Mouse (Mus musculus) lung, postnatal 14 days (tissue): ENCODE results near the gene Csnk1e.
A peak's percentile ranks its signal among the peaks of the same experiment; 100 is the strongest.

Experiments used
- DNase-seq: peaks from one replicate; pipeline ENCODE4 v3.0.0; 2021

Csnk1e gene

DNA sequence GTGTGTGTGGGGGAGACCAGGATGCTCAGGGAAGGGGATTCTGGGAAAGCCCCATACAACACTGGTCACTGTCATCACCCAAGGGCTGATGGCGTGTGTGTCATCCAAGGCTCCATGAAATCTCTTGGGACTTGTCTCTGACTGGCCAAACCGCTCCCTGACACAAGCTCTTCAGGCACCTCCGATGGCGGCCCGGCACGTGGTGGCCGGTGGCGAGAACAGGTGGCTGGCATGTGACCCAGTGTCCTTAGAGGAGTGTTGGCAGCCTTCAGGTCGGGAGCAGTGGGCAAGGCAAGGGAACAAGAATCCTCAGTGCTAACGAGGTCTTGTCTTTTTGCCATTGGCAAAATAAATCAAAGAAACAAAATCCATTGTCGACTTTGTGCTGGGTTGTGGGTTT is 36.7 kb downstream of the Csnk1e start:
- no peak for DNase-seq

DNA sequence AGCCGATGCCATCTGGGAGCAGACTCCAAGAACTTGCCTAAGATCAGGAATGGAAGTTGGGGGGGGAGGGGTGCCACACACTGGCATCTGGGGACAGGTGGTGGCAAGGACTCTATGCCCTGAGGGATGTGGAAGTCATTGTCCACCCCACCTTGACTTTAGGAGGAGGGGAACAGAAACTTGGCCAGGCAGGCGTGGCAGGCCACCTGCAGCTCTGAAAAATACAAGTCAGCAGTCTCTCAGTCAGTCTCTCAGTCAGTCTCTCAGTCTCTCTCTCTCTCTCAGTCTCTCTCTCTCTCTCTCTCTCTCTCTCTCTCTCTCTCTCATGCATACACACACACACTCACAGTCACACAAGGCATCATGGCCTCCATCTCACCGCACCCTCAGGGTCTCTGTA is 37.1 kb downstream of the Csnk1e start:
- DNase-seq, result no peak

DNA sequence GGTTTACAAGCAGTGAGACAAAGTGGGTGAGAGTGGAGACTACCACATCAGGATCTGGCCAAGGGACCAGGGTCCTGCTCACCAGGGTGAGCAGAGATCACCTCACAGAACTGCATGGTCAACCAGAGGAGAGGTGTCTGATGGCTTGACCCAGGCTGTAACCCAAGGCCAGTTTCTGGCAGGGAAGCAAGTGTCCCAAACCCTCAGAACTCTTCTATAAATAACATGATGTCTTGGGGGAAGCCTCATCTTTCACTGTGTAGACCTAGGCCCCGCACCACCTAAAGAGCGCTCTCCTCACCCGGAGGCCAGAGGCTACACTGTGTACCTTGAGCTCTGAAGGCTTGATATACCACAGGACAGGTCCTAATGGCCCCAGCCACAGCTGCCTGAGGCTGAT is 38.0 kb downstream of the Csnk1e start:
- no peak for DNase-seq

DNA sequence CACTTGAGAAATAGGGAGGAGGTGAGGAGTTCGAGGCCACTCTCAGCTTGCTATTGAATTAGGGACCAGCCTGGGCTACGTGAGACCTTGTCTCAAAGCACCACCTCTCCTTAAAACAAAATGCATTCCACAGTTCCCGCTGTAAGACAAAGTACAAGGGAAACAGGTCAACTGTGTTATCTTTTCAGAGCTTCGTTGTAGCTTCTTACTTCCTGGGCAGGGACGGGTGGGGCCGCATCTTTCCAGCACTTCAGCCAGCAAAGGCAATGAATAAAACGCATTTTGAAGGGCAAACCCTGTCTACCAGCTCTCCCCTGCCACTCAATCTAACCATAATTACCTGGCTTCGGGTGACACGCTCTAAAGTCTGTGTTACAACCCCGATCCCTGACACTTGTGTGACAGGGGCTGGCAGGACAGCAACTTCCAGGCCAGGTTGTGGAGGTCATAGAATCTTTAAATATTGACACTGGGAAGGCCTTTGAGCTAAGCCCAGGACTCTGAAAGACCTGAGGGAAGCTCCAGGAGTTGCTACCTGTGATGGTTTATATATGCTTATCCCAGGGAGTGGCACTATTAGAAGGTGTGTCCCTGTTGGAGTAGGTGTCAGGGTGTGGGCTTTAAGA is 38.8 kb downstream of the Csnk1e start:
- DNase-seq, result no peak

DNA sequence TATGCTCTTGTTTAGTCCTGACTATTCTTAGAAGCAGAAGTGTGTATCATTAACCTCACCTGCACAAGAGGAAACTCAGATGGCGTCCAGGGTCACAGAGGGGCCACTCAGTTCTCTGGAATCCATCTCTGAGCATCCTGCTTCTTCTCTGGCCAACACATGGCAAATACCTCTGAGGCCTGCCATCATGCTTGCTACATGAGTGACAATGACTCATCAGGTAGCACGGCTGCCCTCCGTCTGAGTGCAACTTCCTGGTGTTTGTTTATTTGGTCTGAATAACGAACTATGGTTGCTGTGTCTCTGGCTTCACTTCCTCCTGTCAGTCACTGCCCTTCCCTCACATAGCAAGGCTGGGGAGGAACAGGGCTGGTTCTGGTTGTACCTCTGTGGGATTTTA is 40.9 kb downstream of the Csnk1e start:
- DNase-seq, result no peak

DNA sequence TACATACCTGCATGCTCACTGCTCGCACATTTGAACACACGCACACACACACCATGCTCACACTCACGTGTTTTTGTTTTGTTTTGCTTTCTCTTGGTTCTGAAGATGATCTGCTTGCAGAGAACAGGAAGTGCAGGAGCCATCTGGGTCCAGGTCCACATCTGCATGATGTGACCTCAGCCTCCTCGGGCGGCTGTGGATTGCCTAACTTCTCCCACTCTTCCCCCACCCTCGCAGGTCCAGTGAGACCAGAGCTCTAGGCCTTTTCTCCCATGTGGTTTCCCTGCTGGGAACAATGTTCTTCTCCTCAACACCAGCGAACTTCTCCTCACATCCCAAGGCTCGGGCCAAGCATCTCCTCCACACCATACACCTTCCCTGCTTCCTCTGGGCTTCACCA is 41.6 kb downstream of the Csnk1e start:
- no peak for DNase-seq

DNA sequence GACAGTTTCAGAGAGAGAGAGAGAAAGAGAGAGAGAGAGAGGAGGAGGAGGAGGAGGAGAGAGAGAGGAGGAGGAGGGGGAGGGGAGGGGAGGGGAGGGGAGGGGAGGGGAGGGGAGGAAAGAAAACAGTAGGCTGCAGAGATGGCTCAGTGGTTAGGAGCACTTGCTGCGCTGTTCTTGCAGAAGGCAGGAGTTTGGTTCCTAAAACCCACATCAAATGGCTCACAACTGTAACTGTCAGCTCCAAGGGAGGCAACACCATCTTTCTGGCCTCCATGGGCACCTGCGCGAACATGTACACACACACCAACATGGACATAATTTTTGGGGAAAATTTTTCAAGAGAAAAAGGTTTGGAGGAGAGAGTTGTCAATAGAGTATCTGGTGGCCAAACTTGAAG is 42.2 kb downstream of the Csnk1e start:
- DNase-seq, result no peak

DNA sequence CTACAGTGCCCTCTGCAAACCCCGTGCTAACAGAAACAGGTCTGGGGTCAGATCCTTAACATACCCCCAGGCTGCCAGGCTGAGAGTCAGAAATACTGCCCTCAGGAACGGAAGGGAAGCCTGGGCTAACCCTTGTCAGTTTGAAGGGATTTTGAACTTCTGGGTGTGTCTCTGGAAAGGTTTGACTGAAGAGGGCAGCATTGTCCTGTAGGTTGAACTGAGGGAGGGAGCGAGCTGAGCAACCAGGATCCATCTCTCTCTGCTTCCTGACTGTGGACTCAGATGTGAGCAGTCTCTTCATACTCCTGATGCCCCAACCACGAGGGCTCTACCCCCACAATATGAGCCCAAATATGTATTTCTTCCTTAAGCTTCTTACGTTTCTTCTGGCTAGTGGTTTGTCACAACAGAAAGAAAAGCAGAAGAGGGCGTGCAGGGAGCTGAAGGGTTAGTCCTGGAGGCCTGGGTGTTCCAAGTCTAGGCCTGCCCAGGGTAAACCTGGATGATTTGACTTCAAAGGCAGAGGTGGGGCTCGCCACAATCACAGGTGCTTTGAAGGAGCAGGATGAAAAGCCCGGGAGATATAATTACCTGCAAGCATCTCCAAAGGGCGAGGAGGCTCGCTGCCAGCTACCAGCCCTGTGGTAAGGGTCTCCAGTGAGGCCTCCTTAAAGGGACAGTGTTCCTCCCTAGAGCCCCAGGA is 43.9 kb downstream of the Csnk1e start:
- no peak for DNase-seq

DNA sequence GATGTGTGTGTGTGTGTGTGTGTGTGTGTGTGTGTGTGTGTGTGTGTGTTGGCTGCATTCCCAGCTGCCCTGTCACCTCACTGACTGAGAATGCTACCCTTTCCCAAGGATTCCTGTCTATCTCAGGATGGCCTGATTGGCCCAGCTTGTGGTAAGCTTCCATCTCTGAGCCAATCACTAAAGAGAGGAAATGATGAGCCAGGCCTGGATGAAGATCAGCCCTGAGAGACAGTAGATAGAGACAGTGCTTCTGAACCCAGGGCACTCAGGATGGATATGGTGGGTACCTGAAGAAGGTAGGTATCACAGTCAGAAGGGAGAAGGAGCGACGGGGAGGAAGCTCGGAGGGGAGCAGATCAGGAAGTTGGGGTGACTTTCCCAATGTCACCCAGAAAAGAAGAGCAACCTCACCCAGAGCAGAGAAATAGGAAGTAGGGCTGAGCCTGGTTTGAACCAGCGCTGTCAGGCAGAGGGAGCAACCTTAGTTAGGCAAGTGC is 46.2 kb downstream of the Csnk1e start:
- no peak for DNase-seq

DNA sequence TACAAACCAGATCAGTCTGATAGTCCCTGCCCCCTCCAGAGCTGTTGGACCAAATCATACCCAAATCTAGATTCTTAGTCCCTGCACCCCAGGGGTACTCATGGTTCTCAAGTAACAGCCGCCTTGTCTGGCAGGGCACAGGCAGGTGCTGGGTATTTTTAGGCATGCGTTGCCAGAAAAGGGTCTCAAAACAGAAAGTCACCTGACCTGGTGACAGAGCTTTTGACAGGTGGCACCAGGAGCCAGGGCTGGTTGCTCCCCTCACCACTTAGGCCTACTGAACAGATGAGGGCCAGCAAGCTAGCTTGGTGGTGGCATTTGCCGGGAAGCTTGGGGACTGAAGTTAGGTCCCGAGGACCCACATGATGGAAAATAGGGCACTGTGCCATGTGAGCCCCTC is 48.8 kb downstream of the Csnk1e start:
- DNase-seq, result no peak

DNA sequence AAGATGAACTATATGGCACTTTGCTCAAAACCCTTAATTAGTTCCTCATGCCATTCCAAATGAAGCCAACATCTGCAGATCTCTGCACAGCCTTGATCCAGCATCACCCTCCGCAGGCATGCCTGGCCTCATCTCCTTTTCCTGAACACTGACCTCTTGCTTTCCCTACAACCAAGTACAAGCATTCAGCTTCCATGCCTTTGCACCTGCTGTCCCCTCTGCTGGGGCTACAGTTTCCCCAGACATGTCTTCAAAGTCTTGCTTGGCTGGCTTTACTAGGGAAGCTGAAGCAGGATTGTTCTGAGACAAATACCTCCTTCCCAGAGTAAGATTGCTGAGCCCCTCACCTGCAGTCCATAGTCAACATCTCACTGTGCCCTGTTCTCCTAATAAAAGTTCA is 51.1 kb downstream of the Csnk1e start:
- no peak for DNase-seq

DNA sequence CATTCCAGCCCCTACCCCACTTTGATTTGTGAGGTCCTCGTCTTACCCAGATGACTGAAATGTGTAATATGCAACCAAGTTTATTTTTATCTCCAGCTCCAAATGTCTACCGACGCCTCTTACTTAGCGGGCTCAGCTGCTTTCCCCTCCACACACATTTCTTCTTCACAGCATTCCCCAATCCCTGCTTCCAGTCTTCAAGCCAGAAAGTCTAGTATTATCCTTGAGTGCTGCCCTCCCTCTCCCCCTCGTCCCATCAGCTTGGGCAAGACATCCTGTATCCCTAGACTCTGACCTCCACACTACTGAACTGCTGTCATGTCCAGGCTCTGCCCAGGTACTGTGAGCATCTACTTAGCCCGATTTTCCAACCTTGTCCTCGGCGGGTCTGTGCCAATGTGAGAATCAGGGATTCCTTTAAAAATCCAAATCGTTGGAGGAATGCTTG is 51.6 kb downstream of the Csnk1e start:
- no peak for DNase-seq

DNA sequence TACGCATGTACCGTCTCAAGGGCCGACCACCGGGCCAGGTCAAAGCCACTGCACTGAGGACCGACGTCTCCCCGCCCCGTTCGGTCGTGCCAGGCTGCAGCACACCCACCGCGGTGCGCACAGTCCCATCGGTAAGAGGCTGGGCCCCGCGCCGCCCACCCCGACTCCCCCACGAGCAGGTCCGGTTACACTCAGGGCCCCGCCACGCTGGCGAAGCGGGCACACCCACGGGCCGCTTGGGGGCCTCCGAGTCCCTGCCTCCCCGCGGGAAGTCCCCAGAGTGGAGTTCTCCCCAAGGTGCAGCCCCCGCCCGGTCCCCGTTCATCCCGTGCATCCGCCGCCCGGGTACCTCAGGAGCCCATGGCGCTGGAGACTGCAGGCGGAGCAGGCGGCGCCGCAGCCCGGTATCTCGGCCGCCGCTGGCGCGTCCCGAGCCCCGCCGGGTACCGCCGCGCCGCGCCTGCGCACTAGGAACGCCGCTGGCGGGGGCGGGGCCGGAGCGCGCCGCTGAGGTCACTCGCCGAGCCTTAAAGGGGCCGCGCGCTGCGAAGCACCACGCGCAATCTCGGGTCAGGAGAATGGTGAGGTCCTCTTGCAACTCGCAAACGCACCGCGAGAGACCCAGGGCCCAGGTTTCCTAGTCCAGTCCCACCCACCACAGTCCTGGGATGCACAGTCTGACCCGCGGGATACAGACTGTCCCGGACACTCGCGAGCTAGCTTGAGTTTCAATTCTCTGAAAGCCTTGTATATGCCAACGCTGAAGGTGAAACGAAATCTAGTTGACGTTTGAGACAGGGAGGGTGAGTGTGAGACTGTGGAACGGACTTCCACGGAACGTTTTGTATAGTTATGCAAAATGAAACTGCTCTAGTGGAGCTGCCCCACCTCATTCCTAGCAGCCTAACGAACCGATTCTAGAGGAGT is 52.3 kb downstream of the Csnk1e start, which contains the start of gene Tmem184b:
Gene Tmem184b (minus strand): TSS at position 734 of the 927 bp plus-strand sequence.
- peak; percentile 87 for DNase-seq

DNA sequence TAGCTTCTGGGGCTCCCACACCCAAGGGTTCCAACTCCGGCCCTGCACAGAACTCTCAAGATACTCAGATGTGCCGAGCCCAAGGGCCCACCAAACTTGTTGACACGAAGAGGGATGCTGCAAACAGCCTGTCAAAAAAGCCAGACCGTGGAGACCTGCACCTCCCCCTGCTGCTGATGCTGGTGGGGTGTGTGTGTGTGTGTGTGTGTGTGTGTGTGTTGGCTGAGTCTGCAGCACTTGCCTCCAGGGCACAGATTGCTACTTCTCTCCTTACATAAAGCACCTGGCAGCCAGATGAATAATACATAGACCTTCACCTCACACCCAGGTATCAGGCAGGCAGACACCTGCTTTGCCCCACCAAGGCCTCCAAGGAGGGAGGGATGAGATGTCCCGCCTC is 53.2 kb downstream of the Csnk1e start:
- no peak for DNase-seq

DNA sequence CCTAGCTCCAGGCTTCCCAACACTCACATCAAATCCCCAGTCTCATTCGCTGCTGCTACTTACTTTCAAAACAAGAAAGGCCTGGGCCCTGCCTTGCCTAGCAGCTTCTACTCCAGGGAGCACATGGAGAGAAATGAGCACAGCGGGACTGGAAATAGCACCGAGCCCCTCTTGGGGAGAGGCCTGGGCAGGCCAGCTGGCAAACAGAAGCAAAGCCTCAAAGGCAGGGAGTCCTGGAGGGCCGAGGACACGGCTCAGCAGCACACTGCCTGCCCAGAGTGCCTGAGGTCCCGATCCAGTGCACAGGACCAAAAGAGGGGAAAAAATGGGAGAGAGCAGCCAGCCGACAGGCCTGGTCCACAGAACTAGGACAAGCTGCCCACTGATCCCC is 54.4 kb downstream of the Csnk1e start:
- DNase-seq, result no peak

DNA sequence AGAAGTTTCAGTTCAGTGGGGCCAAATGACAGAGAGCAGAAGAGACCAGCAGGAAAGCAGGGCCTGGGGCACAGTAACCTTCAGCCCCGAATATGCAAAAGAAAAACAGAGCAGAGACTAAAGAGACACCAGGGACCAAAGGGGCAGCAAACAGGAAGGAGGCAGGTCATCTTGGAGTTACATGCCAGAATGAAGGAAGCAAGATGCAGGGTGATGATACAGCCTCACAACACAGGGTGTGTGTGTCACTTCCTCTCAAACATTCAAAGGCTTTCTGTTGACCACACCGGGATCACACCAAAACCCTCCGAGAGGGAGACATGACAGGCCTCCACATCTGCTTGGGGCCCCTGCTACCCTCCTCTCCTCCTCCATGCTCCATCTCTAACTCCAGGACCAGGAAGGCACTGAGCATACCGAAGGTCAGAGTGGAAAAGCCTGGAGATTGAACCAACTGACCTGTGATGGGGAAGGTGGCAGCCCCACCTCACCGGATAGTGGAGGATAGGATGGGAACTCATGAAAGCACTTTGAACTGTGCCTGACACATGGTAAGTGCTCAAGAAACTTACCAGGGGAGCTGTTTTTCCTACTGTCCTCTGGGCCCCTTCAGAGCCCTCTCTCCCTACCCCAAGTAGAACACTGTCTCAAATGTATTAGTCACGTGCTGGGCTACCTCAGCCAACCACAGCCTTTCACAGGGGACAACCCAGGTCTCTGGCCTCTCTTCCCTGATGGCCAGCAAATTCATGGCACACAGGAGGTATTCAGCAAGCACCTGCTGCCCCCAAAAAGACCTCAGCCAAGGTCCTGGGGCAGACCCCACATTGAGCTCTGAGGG is 55.0 kb downstream of the Csnk1e start:
- no peak for DNase-seq

DNA sequence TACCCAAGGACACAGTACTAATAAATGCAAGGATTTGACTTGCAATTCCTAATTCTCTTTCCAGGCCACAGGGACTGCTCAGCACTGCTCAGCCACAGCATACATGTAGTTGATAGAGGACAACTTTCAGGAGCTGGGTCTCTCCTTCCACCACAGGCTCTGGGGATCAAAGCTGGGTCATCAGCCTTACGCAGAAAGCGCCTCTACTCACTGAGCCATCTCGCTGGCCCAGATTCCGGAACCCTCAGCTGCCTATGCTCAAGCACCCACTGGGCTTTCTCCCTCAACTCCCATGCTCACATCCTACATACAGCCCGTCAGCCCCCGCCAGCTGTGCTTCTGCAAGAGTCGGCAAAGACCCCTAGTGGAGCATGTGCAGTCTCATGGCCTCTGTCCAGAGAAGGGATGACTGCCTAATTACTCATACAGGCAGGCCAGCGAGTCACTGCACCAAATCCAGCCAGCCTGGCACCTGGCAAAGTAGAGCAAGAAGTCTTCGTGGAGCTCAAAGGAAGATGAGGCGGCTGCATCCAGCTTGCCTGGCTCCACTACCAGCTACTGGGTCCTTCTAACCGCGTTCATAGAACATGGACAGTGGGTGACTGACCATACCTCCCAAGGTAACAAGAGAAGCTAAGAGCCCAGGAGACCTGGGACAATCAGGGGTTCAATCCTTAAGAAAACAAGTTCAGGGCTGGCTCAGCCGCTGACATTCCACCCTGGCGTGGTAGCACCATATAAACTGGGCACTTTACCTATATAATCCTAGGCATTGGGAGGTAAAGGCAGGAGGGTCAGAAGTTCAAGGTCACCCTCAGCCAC is 55.9 kb downstream of the Csnk1e start:
- no peak for DNase-seq

DNA sequence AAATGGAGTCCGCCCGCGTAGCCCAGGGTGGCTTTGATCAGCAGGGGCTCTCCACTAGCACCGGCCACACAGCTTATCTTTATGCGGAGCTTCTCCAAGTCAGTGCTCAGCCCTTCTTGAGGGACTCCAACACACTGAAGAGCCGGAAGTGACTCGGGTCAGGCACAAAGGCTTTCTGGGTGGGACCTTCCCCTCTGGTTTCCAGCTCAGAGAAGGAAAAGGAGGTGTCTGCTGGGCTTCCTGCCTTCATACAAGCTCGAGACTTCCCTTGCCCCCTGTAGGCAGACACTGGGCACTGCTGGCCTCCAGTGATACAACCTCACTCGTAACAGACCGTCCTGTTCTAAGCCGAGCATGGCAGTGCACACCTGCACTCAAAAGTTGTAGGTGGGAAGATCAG is 58.6 kb downstream of the Csnk1e start:
- peak; percentile 75 for DNase-seq

DNA sequence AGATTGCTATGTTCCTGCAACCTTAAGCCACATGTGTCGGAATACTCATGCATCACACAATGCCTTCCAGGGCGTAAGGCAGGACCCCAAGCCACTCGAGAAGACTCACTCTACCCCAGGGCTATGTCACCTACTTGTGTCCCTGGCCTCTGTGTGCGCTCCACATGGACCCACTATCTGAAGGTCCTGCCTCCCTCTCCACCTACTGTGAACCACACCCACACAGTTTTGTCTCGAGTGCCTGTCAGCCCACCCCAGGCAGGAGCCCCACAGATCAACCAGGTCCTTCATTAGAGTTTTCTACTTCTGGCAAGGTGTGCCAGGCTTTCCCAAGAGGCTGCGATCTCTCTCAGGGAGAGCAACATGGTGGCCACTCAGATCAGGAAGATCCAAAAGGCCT is 60.1 kb downstream of the Csnk1e start:
- DNase-seq, result no peak

DNA sequence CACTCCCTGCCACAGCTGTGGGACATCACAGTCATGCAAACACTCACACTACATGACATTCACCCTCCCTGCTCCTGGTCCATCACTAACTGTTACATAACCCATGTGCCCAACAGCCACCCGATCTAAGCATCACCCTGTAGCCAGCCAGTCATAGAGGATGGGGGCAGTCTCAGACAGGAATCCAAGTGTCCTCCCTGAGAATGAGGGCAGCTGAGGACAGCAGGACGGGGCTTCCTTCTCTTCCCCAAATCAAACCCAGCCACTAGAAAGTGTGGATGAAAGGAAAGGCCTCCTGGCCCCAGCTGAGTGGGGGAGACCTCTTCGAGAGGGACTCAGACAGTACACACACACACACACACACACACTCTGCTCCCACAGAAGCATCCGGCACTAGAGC is 60.5 kb downstream of the Csnk1e start:
- peak; percentile 46 for DNase-seq

DNA sequence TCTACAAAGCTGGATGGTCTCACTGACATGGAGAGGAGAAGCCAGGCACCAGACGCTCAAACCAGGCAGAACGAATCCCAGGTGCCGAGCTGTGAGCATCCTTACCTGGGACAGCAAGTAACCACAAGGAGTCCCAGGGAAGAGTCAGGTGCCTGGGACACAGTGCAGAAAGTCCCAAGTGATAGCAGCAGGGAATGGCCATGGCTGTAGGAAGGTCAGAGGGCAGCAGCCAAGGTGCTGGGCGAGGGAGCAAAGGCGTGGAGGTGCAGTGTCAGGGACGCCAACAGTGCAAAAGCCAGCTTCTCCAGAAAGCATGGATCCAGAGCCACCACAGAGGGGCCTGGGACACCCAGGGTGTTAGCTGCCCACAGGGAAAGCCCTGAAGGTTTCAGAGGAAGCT is 62.3 kb downstream of the Csnk1e start:
- no peak for DNase-seq

DNA sequence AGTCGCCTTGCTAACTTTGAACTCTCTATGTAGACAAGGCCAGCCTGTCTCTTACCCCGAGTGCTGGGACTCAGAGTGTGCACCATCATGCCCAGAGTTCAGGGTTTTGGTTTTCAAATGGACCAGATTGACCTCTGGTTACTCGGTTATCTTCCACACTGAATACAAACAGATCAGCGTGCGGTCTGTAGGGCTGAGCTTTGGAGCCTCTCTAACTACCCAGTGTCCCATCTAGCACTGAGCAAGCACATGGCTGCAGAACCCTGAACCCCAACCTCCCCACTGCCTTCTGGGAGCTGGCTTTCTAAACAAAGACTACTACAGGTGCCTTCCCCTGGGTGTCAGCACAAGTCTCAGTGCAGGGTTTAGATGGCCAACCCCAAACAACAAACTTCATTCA is 62.8 kb downstream of the Csnk1e start:
- DNase-seq, result no peak
